Mouse (Mus musculus) activated CD4-positive, CD25-positive, alpha-beta regulatory T cell, adult 9 weeks (primary cell): Measurements from ENCODE around the gene Gm9857. TPM values are rescaled to one million over a fixed set of nuclear protein-coding genes. Genes with fewer than 3 reads are reported as not detected.

Experiments
- polyA plus RNA-seq: library from polyadenylated mRNA; unstranded; fragments of 100-300 nt; shearing (Covaris generic); gene quantifications from one replicate; pipeline ENCODE4 v1.2.1, GENCODE M21; 2017

The Gm9857 gene
- not detected for polyA plus RNA-seq

DNA sequence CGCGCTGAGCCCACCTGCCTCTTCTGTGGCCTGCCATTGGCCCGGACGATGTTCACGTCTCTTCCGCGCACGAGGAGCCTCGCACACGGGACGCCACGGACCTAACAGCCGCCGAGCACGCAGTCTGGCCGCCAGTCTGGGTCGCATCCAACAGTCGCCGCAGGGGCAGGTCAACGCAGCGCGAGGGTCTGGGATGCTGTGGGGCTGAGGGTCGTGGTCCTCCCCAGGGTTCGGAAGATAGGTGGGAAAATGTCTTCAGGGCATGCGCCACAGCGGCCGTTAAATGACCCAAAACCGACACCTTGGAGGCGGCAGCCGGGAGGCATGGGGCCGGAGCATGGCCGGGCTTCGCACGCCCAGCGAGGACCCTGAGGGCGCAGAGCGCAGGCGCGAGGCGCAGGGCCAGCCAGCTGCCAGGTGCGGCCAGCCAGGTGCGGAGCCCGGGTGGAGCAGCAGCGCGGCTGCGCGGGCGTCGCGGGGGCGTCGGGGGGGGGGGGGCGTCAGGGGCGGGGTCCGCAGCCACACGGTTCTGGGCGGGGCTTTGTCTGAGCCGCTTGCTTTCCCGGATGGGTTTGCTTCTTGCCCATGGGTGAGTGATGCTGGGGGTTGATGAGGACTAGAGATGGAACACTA is at the start of gene Gm9857:
Gene Gm9857, minus strand, starts transcription at position 445 of the 633 bp plus-strand sequence.

DNA sequence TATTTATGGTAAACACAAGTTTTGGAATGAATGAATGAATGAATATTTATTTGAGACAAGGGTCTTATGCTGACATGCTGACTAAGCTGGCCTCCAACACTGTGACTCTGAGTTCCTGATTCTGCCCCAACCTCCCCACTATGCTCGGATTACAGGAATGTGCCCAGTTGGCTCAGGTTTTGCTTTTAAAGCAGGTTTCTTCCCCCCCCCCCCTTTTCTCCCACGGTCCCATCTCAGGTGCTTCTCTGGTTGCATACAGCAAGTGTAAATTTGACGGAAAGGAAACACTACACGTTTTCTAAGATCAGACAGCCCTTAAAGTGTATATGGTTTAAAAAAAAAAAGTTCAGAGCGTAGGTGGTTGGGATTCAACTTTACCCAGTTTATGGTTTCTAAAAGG is 672 bp downstream of the Gm9857 start, which contains the start of gene Henmt1:
Gene Henmt1, plus strand, starts transcription at position 301 of the 400 bp plus-strand sequence.

GRCm38 (mm10) chr3:108911548-108912413 is 28.5 kb downstream of the Gm9857 start, which contains the start of gene Prpf38b:
Gene Prpf38b (minus strand): TSS chr3:108911727.

Other genes starting within 250 kb of the Gm9857 start
- gene Gpsm2, start 218.1 kb downstream of the Gm9857 start, polyA plus RNA-seq: 3.7 TPM
- gene Aknad1, start 200.8 kb downstream of the Gm9857 start, polyA plus RNA-seq: not detected
- gene Stxbp3, start 99.9 kb downstream of the Gm9857 start, polyA plus RNA-seq: 68.8 TPM
- 0.33 TPM for gene Fndc7, start 50.4 kb downstream of the Gm9857 start, polyA plus RNA-seq
- 76.4 TPM for gene Prpf38b, start 28.7 kb downstream of the Gm9857 start, polyA plus RNA-seq
- gene Henmt1, start 572 bp downstream of the Gm9857 start, polyA plus RNA-seq: 0.15 TPM
- 1.1 TPM for gene Fam102b, start 87.2 kb upstream of the Gm9857 start, polyA plus RNA-seq
- gene Slc25a54, start 140.0 kb upstream of the Gm9857 start, polyA plus RNA-seq: not detected
- 23.0 TPM for gene Slc25a24, start 182.7 kb upstream of the Gm9857 start, polyA plus RNA-seq